Mouse (Mus musculus) lung, adult 18-20 months (tissue): ENCODE measurements around the gene Slc9a9.

Experiments used
- DNase-seq, 2 experiments: peaks; one replicate each; pipeline ENCODE4 v3.0.0; 2022; ENCODE audit warnings: mixed read lengths in 2 of 2

Slc9a9 gene

DNA sequence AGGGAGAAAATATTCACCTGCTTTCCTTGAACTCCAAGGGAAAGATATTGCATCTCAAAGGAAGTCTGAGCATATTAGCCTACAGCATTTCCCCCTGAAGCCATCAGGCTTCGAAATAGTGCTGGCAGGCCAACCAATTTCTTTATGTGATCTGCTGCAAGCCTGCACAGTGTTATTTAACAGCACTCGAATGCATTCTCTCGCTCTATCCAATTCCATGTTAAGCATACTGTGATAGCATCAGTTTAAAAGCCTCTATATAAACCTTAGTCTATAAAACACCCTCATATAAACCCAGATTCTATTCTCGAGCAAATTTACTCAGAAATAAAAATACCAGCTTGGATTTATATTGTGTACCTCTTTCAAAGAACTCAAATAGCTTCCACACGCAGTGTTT lies 170.7 kb downstream of the Slc9a9 start:
- no peak for DNase-seq

DNA sequence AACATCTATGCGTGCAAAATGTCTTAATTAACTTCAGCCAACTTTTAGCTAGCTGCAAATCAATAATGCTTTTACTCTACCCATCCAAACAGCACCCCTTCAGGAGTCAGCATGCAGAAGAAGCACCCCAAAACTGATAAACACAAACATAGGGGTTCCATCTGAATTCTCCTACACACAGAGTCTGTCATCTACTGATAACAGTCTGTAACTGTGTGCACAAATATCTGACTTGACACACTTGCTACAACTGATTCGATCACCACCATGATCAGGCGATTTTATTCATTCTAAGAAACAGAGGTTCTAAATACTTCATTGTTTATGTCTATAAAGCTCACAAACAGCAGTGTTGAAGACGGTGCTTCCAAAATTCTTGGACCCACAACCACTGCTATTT lies 171.3 kb downstream of the Slc9a9 start:
- no peak for DNase-seq

DNA sequence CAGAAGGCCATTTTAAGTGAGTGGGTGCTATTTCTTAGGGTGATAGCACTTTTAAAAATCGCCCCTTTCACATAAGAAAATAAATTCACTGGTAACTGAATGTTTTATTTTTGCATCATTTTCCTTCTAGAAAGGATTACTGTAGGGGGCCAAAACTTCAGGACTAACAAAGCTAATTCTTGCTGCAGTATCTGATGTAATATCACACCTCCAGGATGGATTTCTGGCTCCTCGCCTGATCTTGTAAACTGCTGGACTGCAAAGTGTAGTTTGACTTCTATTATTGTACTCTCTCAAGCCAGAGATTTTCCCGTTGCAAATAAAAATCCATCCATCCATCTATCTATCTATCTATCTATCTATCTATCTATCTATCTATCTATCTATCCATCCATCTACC lies 174.5 kb downstream of the Slc9a9 start:
- DNase-seq = peak; percentile 9 to 23

DNA sequence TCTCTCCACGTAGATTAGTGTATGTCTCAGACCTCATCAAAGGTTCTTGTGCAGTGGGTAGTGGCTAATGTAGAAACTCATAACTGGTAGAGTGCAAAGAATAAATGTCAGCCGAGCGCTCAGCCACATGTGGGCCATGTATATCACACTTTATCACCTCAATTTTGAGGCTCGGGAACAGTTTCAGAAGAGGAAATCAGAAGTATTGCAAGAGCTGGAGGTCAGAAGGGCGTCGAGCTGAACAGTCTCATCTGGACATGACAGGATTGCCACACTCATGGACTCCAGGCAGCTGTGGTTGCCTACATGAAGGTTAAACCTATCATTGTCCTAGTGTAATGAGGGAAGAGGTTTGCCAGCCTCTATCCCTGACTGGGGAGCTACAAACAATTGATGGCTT lies 177.9 kb downstream of the Slc9a9 start:
- DNase-seq = peak; percentile 46 to 54

DNA sequence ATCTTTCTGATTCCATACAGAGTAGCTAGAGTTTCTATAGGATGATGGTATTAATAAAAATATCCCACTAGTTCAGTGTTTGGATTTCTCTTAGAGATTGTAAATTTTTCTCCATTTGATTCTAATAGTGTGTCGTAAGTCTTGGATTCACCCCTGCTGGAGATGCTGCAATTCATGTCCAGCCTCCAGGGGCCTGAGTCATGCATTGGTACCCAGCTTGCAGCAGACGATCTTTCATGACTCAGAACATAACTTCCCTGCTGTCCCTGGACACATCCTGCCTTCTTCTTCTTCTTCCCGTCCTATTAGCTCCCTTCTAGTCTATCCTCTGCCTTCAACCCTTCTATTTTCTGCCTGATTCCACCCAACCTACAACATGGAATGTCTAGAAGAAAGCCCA lies 181.8 kb downstream of the Slc9a9 start:
- DNase-seq = no peak

DNA sequence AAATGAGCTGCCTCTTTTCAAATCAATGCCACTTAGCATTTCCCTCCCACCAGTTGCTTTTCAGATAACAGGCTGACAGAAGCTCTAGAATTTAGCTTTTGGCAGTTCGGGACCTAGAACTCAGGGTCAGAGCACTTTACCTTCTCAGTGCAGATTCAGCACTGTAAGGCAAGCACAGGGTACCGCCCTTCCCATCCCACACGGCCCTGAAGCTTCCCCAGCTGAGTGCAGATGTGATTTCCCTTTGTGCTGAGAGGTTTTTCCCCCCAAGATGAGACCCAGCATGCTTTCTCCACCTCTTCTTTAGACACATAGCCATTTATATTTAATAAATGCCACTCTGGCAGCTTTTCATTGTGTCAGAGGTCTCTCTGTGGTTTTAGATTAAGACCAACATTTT lies 186.4 kb downstream of the Slc9a9 start:
- DNase-seq = no peak

DNA sequence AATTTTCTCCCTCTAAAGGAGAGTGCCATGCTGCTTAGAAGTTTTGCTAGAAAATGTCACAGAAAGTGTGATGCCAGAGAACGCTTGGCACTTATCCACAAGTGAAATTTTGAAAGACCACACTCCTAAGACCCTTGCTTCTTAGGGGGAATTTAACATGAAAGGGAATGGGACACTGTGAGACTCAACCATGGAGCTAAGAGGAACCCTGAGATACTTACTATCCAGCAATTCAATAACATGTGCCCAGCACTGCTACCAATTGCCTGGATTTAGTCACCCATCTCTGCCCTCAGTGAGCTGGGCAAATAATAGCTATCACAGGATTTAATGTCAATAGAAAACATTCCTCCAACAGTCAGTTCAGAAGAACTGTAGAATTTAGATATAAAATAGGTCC lies 198.8 kb downstream of the Slc9a9 start:
- DNase-seq = no peak

DNA sequence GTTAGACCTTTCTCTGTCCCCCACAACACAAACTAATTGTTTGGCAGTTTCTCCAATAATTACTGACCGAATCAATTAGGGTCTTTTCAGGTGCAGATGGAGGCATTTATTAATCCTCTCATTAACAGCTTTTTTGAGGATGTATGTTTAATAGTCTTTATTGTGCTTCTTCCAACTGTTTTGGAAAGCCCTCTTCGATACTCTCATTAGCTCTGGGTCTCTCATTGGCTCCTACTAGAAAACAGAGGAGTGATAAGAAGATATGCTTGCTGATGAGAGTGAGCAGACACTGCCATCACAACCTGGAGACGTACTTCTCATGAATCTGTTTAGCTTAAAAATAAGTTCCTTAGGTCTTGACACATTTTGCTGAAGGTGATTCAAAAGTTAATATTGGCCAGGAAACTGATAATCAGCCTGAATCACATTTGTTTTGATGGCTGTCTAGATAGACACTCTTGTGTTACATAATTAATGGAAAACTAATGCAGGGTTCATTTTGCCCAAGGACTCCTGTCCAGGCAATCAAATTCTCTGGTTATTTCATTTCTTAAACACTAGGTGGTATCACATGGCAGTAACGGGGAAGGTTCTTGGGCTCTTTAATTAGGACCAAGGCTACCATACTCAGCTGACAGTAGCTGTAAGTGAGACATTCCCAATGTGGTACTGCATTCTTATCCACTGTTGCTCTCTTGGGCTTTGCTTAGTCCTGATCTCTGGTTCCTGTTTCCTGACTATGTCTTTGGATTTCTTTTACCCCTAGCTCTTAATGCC lies 199.5 kb downstream of the Slc9a9 start:
- no peak for DNase-seq

DNA sequence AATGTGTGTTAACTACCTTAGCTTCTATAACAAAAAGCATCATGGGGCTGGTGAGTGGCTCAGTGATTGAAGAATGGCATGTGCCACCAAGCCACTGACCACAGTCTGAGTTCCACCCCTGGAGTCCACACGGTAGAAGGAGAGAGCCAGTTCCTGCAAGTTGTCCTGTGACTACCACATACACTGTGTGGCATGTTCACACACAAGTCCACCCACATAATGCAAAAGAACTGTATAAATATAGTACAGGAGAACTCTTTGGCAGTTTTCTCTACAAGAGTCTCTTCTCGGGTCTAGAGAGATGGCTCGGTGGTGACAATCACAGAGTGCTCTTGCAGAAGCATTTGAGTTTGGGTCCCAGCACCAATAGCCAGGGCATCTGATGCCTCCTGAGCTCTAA lies 212.8 kb downstream of the Slc9a9 start:
- DNase-seq = no peak

DNA sequence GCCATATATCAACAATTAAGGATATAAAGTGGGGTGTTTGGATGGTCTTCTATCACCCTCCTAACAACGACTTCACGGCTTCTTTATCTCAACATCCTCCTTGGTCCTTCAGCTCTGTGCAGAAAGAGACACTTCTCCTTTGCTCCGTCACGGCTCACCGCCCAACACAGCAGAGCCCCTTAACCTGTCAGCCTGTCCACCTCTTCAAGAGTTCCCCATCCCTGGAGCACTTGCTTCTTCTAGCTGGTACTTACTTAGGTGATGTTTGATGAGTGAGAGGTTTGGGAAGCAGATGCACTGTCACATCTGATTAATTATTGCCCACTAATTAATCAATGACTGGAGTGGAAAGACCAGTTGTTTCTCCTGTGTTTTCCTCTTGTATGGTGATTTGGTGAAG lies 213.7 kb downstream of the Slc9a9 start:
- DNase-seq = no peak

DNA sequence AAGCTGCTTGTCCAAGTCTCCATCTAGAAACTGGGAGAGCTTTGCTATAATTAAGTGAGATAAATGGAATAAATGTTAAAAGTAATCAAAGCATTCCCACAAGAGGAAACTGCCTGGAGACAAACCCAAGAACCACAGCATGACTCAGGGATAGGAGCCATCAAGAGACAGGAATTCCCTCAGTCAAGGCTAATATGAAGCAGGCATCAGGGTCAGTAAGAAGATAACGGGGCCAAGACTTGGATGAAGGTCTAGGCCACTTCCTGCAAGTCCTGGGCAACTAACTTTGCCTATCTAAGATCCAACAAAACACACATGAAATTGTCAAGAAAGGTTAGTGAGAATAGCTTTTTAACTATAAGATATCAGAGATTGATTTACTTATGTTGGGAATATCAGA lies 215.4 kb downstream of the Slc9a9 start:
- DNase-seq = no peak

DNA sequence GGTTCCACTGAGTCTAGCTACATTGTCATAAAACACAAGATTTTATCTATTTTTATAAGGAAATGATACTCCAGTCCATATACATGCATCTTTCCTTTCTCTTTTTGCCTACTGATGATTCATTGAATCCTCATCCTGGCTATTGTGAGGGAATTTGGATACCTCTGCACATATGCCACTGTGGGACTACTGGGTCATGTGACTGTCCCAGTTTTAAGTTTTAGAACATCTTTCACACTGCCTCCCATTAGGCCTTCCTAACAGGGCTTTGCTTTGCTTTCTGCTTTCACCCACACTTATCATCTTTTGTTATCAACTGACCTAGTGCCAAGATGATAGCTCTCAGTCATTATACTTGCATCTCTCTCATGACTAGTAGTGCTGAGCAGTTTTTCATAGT lies 219.9 kb downstream of the Slc9a9 start:
- DNase-seq = no peak

DNA sequence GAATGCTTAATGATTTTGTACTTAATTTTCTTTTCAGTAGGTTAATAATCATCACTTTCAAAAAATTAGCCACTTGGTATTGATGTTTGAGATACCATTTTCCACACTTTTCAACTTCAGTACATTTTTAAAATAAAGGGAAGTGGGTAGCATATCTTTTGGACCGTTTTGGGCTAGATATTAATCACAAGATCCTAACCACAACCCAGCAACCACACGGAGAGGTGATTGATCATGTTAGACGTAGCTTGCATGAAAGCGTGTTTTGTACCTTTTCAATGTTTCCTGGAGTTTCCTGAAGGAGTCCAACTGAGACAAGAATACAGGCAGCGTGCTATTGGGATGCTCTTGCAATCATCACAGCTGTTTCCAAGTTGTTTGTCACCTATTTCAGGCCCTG lies 226.2 kb downstream of the Slc9a9 start:
- no peak for DNase-seq

DNA sequence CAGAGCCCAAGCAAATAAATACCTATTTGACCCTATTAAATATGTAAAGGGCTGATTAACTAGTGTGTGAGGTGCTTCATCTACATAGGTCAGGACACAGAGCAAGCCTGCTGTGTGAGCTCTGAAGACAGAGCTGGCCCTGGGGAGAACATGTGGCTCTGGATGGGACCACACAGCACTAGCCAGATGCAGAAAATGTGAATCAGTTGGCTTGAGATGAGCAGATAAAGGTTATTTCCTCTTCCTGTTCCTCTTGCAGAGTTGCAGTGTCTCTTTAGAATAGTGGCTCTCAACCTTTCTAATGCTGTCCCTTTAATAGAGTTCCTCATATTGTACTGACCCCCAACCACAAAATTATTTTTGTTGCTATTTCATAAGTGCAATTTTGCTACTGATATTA lies 234.5 kb downstream of the Slc9a9 start:
- no peak for DNase-seq

DNA sequence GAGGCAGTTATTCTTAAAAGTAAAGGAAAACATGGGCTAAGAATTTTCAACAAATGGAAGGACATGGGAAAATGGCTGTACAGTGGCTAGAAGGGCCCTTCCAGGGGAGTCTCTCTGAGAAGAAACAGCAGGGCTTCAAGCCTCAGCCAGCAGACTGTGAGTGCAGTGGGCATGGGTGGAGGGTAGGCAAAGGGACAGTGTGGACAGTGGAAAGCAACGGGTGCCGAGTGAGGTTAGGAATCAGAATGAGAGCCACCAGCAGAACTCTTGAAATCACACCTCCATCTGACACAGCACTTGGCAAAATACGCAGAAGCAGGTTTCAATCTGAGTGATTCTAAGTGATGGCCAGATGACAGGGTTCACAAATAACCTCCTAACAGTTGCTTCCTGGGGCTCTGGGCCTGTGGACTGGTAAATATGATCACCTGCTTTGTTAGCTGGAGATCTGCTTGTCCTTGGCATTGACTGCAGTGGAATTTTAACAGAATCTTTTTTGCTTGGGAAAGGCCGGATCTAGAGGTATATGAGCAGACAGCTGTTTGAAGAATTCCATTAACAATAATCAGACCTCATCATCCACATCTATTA lies 237.4 kb downstream of the Slc9a9 start:
- no peak for DNase-seq

DNA sequence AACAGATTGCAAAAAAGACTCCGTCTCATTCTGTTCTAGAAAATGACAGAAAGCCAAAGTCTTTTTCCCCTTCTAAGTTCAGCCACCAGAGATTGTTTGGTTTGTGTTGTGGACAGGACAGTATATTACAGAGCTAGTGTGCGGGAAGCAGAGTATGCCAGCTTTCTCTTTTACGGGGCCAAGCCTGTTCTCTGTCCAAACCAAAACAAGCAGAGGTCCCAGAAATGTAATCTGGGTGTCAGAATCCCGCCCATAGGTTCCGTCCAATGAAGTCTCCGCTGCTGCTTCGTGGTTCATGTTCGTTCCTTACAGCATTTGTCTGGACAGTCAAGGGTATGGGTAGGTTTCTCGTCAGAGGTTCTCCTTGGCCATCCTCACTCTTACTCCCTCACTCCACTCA lies 242.4 kb downstream of the Slc9a9 start:
- DNase-seq = no peak

DNA sequence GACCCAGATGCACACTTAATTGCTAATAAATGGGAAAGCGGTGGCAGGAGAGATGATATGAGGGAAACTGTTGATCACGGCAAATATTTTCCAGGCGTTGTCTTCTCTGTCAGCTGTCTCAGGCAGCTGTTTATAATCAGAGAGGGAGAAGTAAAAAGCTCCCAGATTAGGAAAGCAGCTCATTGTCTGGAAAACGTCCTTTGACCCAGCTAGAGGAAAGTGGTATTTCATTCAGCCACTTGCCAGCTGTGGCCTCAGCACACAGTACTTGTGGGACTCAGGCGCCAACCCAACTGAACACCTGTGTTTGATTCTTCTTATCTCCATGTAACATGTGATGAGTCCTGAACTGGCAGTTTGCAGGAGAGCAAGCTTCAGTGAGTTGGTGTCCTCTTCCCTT lies 252.4 kb downstream of the Slc9a9 start:
- peak in 1 of 2 experiments; percentile 3 for DNase-seq

DNA sequence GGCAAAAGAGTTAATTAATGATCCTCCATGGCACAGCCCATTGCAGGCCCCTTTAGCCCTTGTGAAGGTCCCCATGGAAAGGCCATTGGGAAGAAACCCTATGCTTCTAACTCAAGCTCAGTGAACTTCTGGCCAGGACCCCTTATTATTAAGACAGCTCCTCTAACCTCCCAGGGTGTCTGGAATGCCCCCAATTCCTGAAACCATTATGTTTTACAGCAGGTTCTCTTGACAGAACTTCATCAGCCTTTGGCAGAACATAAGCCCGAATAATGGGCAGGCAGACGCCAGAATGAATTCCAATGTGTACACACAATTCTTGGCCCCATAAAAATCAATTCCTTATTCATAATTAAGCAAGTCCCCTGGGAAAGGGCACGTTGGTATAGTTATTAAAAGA lies 256.1 kb downstream of the Slc9a9 start:
- DNase-seq = no peak

DNA sequence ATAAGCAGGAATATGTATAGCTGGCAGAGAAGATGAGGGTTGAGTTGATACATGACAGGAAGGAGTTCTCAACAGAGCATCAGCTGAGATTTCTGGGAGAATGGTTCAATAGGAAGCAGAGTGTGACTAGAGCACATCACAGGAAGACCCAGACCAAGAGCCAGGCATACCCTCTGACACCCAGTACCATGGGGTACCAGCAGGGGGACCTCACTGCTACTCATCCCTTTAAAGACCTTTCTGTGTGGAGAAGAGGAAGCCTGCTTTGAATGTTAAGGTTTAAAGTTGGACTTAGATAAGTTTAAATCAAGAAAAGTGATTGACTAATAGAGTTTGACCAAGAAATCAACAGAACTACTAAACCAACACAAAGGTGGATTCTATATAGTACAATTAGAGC lies 257.4 kb downstream of the Slc9a9 start:
- DNase-seq = no peak

DNA sequence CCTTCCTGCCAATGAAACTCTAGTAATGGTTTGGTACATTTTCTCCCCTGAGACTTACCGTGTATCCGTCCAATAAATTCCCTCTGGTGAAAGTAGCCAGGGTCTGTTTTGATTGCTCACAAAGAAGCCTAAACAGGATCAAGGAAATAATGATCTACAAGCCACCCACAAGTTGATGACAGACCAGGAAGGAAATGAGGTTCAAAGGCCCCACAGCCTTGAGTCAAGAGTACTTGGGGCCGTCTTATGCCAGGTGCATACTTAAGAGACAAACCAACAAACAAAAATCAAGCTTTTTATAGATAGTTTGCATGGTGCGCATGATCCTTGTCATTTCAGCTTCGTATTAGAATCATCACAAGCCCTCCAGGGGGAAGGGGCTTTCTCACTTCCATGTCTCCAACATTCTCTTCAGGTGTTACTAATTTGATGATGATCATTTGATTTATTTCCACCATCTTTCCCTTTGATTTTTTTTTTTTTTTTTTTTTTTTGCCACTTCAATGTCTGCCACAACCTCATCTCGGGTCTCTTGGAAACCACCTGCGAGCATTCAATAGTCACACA lies 275.9 kb downstream of the Slc9a9 start:
- DNase-seq = no peak

DNA sequence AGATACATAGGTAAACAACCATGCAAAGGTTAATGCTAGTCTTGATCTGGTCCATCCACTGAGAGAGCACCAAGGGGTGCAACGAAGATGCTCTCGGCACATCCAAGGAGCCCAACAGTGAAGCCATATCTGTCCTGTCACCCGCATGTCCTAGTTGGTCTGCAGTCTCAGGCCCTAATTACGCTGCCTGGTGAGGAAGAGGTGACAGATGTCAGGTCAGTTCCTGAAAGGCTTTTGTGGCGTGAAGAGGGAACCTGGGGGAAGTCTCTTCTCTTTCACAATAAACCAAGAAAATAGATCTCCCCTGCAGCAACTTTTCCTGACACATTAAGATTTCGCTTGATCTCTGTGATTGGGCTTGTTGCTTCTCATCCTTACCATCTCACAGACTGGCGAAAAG lies 277.5 kb downstream of the Slc9a9 start:
- no peak for DNase-seq

DNA sequence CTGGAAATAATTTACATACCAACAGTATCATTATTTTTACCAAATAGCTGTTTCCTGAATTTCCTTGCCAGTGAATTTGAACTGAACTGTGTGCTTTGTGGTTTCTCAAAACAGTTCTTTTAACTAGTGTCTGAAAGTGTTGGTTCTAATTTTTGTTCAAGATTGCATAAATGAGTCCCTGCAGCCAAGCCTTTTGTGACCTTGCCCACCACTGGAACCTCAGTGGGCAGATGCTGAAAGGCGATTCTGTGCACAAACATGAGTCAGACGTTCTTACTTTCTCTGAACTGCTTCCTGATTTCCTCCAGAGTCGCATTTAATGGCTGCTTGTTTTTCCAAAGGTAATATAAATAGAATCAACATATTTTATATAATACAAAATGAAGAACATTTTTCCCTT lies 281.0 kb downstream of the Slc9a9 start:
- no peak for DNase-seq

DNA sequence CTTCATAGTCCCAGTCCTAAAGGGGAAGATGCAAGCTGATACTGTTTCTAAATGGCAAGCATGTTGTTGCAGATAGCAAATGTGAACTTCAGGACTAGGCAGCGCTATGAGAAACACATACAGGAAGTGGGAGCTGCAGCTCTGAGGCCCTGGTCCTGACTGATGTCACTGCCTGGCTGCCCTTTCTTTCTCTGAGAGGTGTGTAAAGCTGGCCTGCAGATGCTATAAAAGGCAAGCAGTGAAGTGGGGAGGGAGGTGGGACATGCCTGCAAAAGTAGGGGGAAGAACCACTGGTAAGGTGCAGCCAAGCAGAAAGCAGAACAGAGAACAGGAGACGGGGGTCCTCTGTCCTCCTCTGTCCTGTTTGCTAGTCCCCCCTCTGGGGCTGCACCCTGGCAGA lies 285.9 kb downstream of the Slc9a9 start:
- DNase-seq = no peak

DNA sequence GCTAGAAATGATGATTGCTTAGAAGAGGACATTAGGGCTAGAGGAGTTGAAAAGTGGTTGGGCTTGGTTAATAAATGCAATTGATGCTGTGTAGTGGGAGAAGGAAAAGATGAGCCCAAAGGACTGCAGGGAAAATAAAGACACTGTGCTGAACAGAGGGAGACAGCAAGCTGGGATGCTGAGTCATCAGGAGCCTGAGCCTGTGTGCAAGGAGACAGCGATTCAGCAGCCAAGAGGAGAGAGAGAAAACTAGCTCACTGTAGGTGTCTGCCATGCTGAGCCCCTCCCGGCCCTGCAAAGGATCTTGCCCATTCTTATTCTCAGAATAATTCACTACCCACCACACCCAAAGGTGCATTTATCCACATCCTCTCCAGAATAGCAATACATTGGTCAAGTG lies 288.7 kb downstream of the Slc9a9 start:
- no peak for DNase-seq
